Mouse (Mus musculus) neural tube, embryonic 14.5 days (tissue): ENCODE data around the gene Phf19. TPM values are rescaled to one million over a fixed set of nuclear protein-coding genes. Genes with fewer than 3 reads are reported as not detected.

Source experiments
- ATAC-seq: fragments of 200-750 bp; cut with Nextera tagmentation; 2 replicates; pipeline ENCODE4 v1.8.0; 2017; ENCODE audit warnings: low read depth, mild to moderate bottlenecking, moderate TSS enrichment, moderate library complexity
- H3K27ac ChIP-seq: fragments of 300-500 bp; sonication (generic); 2 replicates; pipeline ENCODE4 v1.5.1; 2014; ENCODE audit warnings: low read depth, mild to moderate bottlenecking, control low read depth, low read length, moderate library complexity, mixed read lengths
- H3K27me3 ChIP-seq: fragments of 300-500 bp; sonication (generic); 2 replicates; pipeline ENCODE4 v1.6.1; 2014; ENCODE audit warnings: low read length; ENCODE audit not compliant: control insufficient read depth, insufficient read depth
- H3K36me3 ChIP-seq: fragments of 300-500 bp; sonication (generic); 2 replicates; pipeline ENCODE4 v1.6.1; 2014; ENCODE audit warnings: low read length, mixed read lengths; ENCODE audit not compliant: control insufficient read depth, insufficient read depth
- H3K4me1 ChIP-seq: fragments of 300-500 bp; sonication (generic); 2 replicates; pipeline ENCODE4 v1.6.1; 2014; ENCODE audit warnings: low read length; ENCODE audit not compliant: control insufficient read depth, insufficient read depth
- H3K4me2 ChIP-seq: fragments of 300-500 bp; sonication (generic); 2 replicates; pipeline ENCODE4 v1.6.1; 2014; ENCODE audit warnings: mild to moderate bottlenecking, low read depth, low read length, control low read depth
- H3K4me3 ChIP-seq: fragments of 300-500 bp; sonication (generic); 2 replicates; pipeline ENCODE4 v1.5.1; 2014; ENCODE audit warnings: low read depth, low read length, control low read depth, mixed read lengths
- H3K9ac ChIP-seq: fragments of 300-500 bp; sonication (generic); replicated peaks from 2 replicates; pipeline ENCODE4 v1.6.1; 2014; ENCODE audit warnings: low read depth, mild to moderate bottlenecking, control low read depth, low read length, mixed read lengths
- H3K9me3 ChIP-seq: fragments of 300-500 bp; sonication (generic); 2 replicates; pipeline ENCODE4 v1.6.1; 2016; ENCODE audit warnings: low read length; ENCODE audit not compliant: control insufficient read depth
- WGBS: fragments of 180-500 bp; shearing (Covaris S2); extraction: QIAGEN DNeasy Blood & Tissue Kit; methylation state at CpG from one replicate; pipeline ENCODE4 v1.1.7; 2014; 5-methylcytosine and 5-hydroxymethylcytosine counted together
- polyA plus RNA-seq: library from polyadenylated mRNA; unstranded; fragments of >200 nt; fragmentation: Nextera tagmentation; extraction: Ambion mirVana; gene quantifications from 2 replicates; pipeline ENCODE4 v1.2.1, GENCODE M21; 2014

Gene Phf19
- polyA plus RNA-seq, 1 experiment from 2014 or later = 3.8 TPM

GRCm38 (mm10) chr2:34944761-34945160 lies 30.9 kb upstream of the Phf19 start:
- H3K4me2 ChIP-seq = no peak overlapping the region
- H3K27ac ChIP-seq = no peak overlapping the region
- H3K4me3 ChIP-seq = no peak overlapping the region
- no peaks in the 10 kb centered on the region for H3K27me3 ChIP-seq
- no peaks in the 10 kb centered on the region for H3K9me3 ChIP-seq
- H3K36me3 ChIP-seq = no peaks in the 10 kb centered on the region
- H3K4me1 ChIP-seq = no peaks in the 10 kb centered on the region
- WGBS = 41% methylated on average over 8 of the region's 8 CpGs
- ATAC-seq = no peak
- no peak overlapping the region for H3K9ac ChIP-seq

- Histone ChIP-seq H3K9me3 (no peaks in the 10 kb centered on the region), H3K27me3 (no peaks in the 10 kb centered on the region), H3K4me3 (no peak overlapping the region), H3K4me2 (no peak overlapping the region), H3K36me3 (no peaks in the 10 kb centered on the region), H3K9ac (no peak overlapping the region), H3K4me1 (no peaks in the 10 kb centered on the region), H3K27ac (no peak overlapping the region)
- WGBS = 86% methylated on average over 13 of the region's 13 CpGs
- ATAC-seq = no peak
Measured at GRCm38 (mm10) chr2:34943556-34944120, 29.8 kb upstream of the Phf19 start.

DNA sequence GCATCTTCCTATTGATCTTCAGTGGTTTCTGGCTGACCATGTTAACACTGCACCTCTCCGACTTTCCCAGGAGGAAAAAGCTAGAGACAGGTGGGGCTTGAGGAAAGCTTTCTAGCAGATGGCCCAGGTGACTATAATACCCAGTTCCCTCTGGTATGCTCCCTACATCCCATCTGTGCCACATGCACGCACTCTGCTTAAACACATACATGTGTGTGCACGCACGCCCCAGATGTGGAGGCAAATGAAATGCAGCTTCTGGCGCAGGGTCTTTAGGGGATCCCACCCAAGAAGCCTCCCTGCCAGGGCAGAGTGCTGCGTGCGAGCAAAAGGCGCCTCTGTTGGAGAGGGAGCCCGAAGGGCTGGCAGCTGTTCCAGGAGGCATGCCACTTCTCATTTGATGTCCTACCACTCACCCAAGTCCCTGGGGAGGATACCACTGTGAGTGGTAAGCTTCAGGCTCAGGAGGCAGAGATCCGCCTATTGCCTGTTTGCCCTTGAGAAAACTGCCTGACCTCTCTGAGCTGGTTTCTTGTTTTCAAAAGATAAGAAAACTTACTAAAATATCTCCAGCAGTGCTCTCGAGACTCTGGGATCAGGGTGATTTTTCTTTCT lies 27.3 kb upstream of the Phf19 start:
- 72% methylated on average over 11 of the region's 11 CpGs for WGBS
- no peak for ATAC-seq
- Histone ChIP-seq H3K27me3 (no peaks in the 10 kb centered on the region), H3K4me2 (no peak overlapping the region), H3K9ac (no peak overlapping the region), H3K4me3 (no peak overlapping the region), H3K36me3 (no peaks in the 10 kb centered on the region), H3K4me1 (0 out of 2 replicates have a peak, but pooled peaks cover 7% of the 10 kb centered on the region), H3K9me3 (no peaks in the 10 kb centered on the region), H3K27ac (no peak overlapping the region)

- 73% methylated on average over 5 of the region's 5 CpGs for WGBS
- H3K27me3 ChIP-seq = no peaks in the 10 kb centered on the region
- no peaks in the 10 kb centered on the region for H3K36me3 ChIP-seq
- no peak overlapping the region for H3K4me2 ChIP-seq
- ATAC-seq = no peak
- H3K9me3 ChIP-seq = no peaks in the 10 kb centered on the region
- 0 out of 2 replicates have a peak, but pooled peaks cover 7% of the 10 kb centered on the region for H3K4me1 ChIP-seq
- H3K4me3 ChIP-seq = no peak overlapping the region
- no peak overlapping the region for H3K27ac ChIP-seq
- H3K9ac ChIP-seq = no peak overlapping the region
Measured at GRCm38 (mm10) chr2:34940246-34940645, 26.4 kb upstream of the Phf19 start.

DNA sequence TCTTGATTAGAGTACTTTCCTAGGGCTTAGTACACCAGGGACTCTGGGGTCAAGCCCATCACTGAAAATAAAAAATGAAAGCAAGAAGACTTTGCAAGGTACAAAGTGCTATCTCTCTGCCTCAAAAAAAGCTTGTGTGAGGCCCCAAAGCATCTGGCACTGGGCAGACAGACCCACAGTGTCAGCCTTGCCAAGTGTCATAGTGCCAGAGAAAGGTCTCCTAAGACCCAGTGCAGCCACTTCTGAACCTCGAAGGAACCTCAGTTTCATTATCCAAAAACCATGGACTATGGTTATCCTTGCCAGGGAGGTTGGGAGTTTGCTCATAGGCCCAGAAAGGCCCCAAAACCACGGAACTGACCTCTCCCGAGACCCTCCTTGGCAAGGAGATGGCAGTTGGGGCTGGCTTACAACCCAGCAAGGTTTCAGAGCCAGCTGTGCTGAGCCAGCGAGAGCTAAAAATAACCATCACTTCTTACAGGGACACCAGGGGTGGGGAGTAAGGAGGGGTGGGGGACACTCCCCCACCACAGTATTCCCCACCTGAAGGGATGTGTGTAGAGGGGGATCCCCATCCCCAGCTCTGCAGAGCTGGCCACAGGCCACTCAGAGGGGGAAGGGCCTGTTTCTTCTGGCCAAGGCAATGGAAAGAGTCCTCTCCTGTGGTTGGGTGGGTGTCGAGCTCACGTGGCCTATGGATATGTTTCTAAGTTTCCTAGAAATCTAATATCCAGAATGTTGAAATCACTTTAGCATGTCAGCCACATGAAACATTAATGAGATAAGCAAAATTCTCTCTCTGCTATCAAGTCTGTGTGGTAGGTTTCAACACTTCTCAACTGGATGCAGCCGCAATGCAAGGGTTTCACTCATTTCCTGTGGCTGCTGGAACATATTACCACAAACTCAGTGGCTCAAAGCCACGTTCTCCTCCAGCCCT lies 24.7 kb upstream of the Phf19 start:
- no peak overlapping the region for H3K4me3 ChIP-seq
- no peak overlapping the region for H3K9ac ChIP-seq
- no peaks in the 10 kb centered on the region for H3K27me3 ChIP-seq
- no peak for ATAC-seq
- no peaks in the 10 kb centered on the region for H3K36me3 ChIP-seq
- WGBS = 71% methylated on average over 8 of the region's 8 CpGs
- H3K27ac ChIP-seq = no peak overlapping the region
- H3K4me1 ChIP-seq = 0 out of 2 replicates have a peak, but pooled peaks cover 7% of the 10 kb centered on the region
- no peaks in the 10 kb centered on the region for H3K9me3 ChIP-seq
- H3K4me2 ChIP-seq = no peak overlapping the region

DNA sequence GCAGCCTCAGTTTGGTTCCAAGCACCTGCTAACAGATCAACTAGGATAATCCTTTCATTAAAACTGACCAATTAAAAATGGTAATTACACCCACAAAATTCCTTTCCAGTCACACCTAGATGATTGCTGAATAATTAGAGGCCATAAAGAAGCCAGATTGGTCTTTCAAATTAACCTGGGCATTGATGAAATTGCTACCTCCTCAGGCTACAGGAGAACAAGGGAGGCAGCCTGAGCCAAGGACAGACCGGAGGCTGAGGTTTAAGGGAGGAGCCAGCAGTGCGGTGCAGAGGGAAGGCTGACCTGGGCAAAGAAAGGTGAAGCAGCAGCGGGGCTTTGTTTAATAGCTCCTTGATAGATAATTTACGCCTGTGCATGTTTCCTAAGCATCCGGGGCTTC lies 23.6 kb upstream of the Phf19 start:
- Histone ChIP-seq H3K4me2 (no peak overlapping the region), H3K4me3 (no peak overlapping the region), H3K9ac (no peak overlapping the region), H3K27me3 (no peaks in the 10 kb centered on the region), H3K4me1 (0 out of 2 replicates have a peak, but pooled peaks cover 7% of the 10 kb centered on the region), H3K27ac (no peak overlapping the region), H3K9me3 (no peaks in the 10 kb centered on the region), H3K36me3 (no peaks in the 10 kb centered on the region)
- WGBS = 26% methylated on average over 5 of the region's 5 CpGs
- no peak for ATAC-seq

DNA sequence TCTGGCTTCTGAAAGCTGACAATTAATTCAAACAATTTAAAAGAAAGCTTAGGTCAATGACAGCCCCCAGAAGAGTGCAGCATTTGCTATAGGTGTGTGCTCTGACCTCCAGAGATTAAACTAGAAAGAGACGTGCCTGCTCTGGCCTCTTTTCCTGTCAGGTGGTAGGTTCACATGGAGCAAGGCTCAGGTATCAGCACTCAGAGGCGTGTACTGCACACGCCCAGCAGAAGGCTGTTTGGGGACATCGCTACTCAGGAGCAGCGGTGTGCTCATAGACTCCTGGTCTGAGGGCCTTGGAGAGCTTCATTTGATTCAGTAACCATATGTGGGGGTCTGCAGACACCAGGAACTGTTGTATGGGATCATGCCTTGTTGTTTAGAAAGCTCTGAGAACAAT lies 13.5 kb upstream of the Phf19 start:
- no peaks in the 10 kb centered on the region for H3K9me3 ChIP-seq
- no peaks in the 10 kb centered on the region for H3K27me3 ChIP-seq
- no peaks in the 10 kb centered on the region for H3K36me3 ChIP-seq
- no peak overlapping the region for H3K4me2 ChIP-seq
- no peak overlapping the region for H3K4me3 ChIP-seq
- no peak overlapping the region for H3K9ac ChIP-seq
- H3K27ac ChIP-seq = no peak overlapping the region
- H3K4me1 ChIP-seq = no peaks in the 10 kb centered on the region
- ATAC-seq = no peak
- 85% methylated on average over 5 of the region's 5 CpGs for WGBS

GRCm38 (mm10) chr2:34922729-34923128 lies 8.9 kb upstream of the Phf19 start:
- H3K36me3 ChIP-seq = no peaks in the 10 kb centered on the region
- no peaks in the 10 kb centered on the region for H3K9me3 ChIP-seq
- H3K27ac ChIP-seq = no peak overlapping the region
- no peaks in the 10 kb centered on the region for H3K4me1 ChIP-seq
- H3K9ac ChIP-seq = no peak overlapping the region
- no peak overlapping the region for H3K4me3 ChIP-seq
- whole genome bisulfite sequencing = 21% methylated on average over 2 of the region's 2 CpGs
- no peaks in the 10 kb centered on the region for H3K27me3 ChIP-seq
- no peak for ATAC-seq
- no peak overlapping the region for H3K4me2 ChIP-seq

GRCm38 (mm10) chr2:34920144-34920543 lies 6.3 kb upstream of the Phf19 start:
- no peaks in the 10 kb centered on the region for H3K4me1 ChIP-seq
- 0 out of 2 replicates have a peak, but pooled peaks cover 1% of the 10 kb centered on the region for H3K27me3 ChIP-seq
- no peak overlapping the region for H3K4me3 ChIP-seq
- ATAC-seq = no peak
- no peak overlapping the region for H3K9ac ChIP-seq
- 48% methylated on average over 2 of the region's 2 CpGs for WGBS
- H3K4me2 ChIP-seq = no peak overlapping the region
- H3K27ac ChIP-seq = no peak overlapping the region
- H3K36me3 ChIP-seq = no peaks in the 10 kb centered on the region
- no peaks in the 10 kb centered on the region for H3K9me3 ChIP-seq
